Mouse (Mus musculus): Measurements from ENCODE around the gene Tfr2. TPM values are rescaled to one million over a fixed set of nuclear protein-coding genes. Genes with fewer than 3 reads are reported as not detected.

Tfr2 gene
- total RNA-seq, 2 experiments from 2014 or later = 0.06 TPM; not detected in 1

DNA sequence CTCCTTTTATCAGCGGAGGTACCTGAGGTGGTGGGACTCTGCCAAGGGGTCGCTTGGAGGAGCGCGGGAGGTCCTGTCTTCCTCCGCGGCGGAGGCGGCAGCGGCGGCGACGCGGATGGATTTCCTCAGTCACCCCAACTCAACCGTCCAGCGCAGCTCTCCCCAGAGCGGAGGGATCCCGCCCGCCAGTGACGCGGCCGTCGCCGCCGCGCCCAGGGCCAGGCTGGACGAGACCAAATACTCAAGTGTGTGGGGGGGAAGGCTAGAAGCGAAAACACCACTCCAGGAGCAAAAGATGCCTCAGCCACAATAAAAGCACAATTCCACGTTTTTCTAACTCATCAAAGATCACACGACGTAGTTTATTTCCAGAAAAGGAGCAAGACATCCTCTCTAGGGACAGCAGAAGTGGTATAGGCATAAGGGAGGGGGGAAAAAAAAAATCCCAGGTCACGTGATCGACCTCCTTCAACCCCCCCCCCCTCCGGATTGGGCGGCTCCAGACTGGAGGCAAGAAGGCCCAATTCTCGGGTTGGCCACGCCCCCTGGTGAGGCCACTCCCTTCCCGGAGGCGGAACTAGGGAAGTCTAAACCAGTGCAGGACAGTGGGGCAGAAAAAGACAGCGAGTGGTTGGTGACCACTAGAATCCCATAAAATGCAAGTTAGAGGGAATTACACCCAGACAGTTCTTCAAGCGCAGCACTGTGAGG is 36.4 kb upstream of the Tfr2 start, which contains the start of the genes Epo and Gnb2:
Epo (minus strand) TSS at position 126 of the 711 bp plus-strand sequence.
Gnb2 (minus strand) TSS at position 394 of the 711 bp plus-strand sequence.
- DNase-seq = peak; percentile 100
- intact Hi-C loops (cut with DNase I; ENCODE audit: low total_unique reads) = no loop called here

DNA sequence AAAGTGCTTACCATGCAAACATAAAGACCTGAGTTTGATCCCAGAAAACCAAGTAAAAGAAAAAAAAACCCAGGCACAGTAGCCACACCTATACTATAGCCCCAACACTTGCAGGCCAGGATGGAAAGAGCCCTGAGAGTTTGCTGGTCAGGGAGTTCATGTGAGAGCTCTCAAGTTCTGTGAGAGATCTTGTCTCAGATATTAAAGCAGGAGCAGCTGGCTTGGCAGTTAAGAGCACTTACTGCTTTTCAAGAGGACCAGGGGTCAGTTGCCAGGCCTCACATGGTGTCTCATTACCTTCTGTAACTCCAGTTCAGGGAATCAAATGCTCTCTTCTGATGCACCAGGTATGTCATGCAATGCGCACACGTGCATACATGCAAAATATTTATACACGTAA is 34.9 kb upstream of the Tfr2 start:
- no peak for DNase-seq
- intact Hi-C loops (cut with DNase I; ENCODE audit: low total_unique reads) = no loop called here

DNA sequence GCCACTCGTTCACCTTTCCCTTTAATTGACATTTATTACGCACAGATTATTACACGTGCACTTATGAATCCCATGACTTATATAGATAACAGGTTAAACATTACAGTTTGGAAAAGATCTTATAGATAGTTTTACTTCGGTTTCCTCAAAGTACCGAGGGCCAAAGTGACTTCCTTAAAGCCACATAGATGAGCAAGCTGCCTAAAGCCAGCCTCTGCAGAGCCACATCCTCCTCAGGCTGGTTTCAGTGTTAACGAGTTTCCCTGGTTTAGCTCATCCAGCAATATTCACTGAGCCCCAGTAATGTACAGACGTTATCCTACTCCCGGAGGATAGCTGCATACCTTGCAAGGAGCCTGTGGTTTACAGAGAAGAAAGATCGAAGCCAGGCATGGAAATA is 34.3 kb upstream of the Tfr2 start:
- intact Hi-C loops (cut with DNase I; ENCODE audit: low total_unique reads) = no loop called here
- DNase-seq = no peak

DNA sequence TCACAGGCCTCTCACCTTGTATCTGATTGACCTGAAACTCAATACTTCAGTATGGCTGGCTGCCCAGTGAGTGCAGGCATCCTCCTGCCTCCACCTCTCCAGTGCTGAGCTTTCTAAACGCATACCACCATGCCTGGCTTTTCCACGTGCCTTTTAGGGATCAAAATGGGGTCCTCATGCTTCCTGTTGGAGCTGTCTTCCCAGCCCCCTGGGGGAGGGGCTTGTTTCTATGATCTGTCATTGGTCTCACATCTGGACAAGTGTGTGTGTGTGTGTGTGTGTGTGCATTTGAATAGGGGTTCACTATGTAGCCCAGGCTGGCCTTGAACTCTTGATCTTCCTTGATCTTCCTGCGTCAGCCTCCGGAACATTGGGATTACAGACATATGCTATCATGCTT is 32.2 kb upstream of the Tfr2 start:
- intact Hi-C loops (cut with DNase I; ENCODE audit: low total_unique reads) = no loop called here
- DNase-seq = no peak

DNA sequence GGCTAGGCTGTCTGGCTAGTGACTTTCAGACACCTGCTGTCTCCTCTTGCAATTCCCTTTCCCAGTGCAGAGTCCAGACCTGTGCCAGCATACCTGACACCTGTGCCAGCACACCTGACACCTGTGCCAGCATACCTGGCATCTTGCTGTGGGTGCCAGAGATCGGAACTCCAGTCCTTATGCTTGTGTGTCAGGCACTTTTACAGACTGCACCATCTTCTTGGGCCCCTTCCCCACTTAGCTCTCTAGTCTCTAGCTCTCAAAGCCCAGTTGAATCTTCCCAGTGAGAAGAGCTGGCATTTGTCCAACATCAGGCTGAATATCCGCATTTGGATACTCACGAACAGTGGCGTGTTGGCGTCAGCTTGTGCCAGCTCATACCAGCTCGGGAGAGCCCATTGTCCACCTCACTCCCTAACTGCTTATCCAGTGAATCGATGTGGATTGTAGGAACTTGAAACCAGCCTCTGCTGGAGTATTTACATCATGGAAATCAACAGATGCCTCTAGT is 30.3 kb upstream of the Tfr2 start:
- no peak for DNase-seq
- intact Hi-C loops (cut with DNase I; ENCODE audit: low total_unique reads) = no loop called here

DNA sequence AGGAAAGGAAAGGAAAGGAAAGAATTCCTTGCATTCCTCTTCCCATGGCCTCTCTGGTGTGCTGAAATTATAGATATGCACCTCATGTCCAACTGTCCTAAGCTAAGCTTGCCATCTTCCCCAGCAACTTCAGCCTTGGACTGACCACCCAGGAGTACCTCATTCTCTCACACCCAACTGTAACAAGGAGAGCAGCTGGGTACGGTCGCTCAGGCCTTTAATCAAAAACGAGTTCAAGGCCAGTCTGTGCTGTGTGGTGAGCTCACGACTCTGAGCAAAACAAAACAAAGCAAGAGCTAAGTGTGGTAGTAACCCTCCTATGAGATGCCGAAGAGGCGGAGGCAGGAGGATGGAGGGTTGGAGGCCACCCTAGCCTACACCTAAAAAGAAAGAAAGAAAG is 28.6 kb upstream of the Tfr2 start:
- DNase-seq = no peak
- intact Hi-C loops (cut with DNase I; ENCODE audit: low total_unique reads) = no loop called here

DNA sequence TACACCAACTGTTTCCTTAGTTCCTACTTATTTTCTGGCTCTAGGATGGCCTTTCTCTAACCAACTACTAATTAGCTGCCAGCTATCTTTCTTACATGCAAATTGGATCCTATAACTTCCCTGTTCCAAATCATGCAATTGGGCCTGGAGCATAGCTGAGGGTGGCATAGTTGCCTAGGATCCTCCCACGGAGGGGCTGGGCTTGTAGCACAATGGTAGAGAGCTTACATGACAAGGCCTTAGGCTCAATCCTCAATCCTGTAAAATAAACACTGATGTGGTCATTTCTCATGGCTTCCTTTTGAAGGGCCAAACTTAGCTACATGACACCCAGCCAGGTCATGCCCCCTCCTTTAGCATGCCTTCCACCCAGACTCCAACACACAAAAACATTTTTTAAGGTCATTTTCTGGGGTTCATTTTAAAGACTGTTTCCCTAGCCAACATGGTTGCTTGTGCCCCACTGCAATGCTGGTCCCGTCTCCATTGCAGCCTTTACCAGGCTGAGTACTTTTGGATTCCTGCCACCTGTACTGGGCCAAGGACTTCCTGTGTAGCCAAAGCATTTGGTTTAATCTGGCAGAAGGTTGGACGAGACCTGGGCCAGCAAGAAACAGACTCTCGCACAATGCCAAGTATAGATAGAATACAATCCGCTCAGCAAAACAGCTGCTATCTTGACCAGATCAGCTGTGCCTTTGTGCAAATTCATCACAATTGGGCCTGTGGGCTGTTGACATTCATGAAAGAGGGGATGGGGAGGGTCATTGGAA is 27.7 kb upstream of the Tfr2 start:
- intact Hi-C loops (cut with DNase I; ENCODE audit: low total_unique reads) = no loop called here
- no peak for DNase-seq

DNA sequence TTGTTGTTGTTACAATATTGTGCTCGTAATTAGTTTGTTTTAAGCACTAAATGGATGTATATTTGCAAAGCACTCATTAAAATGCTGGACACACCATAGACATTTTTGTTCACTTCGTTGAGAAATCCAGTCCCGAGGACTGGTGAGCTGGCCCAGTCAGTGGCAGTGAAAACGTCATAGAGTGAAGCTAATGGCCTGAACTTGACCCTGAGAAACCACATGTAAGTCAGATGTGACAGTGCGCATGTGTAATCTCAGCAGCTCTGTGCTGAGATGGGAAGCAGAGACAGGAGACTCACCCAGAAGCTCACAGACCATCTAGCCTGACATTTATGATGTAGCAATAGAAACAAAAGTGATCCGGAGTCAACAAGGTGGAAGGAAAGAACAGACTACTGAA is 24.7 kb upstream of the Tfr2 start:
- intact Hi-C loops (cut with DNase I; ENCODE audit: low total_unique reads) = no loop called here
- DNase-seq = no peak

DNA sequence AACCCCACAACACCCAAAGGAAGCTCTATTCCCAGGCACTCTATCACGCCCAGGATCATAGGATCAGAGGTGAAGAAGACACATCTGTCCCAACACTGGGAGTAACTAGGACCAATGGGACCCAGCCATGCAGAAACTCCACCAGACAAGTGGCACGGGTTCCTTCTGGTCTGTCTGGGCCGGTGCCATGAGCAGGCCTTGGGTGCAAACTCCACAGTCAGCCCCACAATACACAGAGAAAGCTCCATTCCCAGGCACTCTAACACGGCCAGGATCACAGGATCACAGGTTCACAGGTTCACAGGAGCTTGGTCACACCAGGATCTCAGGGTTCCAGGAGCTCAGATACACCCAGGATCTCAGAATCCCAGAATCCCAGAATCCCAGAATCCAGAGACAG is 24.0 kb upstream of the Tfr2 start:
- intact Hi-C loops (cut with DNase I; ENCODE audit: low total_unique reads) = no loop called here
- DNase-seq = no peak

DNA sequence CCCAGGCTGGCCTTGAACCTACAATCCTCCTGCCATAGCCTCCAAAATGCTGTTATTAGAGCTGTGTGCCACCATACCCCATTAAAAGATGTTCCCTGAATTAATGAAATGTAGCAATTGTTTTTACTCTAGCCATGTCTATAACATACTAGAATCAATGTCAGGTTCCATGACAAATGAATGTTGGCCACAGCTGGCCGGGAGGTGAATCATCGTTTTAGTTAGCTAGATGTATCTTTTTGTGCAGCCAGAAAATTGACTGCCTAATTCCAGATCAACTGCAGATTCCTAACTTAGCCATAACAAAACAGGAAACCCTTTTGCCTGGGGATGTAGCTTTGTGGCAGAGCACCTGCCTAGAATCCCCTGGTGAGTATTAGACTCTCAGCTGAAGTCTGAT is 19.8 kb upstream of the Tfr2 start:
- no peak for DNase-seq
- intact Hi-C loops (cut with DNase I; ENCODE audit: low total_unique reads) = no loop called here

DNA sequence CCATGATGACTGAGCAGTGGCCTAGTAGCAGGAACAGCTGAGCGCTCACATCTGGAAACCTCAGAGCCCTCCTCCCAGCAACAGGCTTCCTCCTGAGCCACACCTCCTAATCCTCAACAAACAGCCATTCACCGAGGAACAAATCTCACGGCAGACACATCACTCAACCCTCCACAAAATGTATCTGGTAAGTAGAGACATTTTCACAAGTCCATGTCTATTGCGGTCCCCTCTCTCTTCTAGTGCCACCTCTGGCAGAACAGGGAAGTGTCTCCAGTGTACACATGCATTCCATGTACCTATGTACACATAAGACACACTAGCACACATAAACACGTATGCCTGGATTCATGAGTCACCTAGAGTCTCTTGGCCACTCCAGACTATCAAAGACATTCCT is 18.5 kb upstream of the Tfr2 start:
- no peak for DNase-seq
- intact Hi-C loops (cut with DNase I; ENCODE audit: low total_unique reads) = no loop called here

DNA sequence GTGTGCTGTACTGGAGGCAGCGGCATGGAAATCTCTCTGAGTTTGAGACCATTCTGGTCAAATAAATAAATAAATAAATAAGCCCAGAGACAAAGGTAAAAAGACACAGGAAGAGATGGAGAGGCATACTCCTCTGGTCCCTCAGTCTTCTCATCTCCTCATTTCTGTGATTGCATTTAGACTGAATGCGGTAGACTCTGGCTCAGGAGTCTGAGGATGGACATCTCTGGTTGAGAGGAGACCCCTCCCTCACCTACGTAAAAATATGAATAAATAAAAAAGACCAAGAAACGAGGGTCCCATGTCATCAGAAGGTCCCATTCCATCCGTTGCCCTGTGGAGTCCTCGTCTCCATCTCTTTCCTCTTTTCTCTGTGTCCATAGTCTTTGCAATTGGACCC is 16.6 kb upstream of the Tfr2 start:
- no peak for DNase-seq
- intact Hi-C loops (cut with DNase I; ENCODE audit: low total_unique reads) = no loop called here

DNA sequence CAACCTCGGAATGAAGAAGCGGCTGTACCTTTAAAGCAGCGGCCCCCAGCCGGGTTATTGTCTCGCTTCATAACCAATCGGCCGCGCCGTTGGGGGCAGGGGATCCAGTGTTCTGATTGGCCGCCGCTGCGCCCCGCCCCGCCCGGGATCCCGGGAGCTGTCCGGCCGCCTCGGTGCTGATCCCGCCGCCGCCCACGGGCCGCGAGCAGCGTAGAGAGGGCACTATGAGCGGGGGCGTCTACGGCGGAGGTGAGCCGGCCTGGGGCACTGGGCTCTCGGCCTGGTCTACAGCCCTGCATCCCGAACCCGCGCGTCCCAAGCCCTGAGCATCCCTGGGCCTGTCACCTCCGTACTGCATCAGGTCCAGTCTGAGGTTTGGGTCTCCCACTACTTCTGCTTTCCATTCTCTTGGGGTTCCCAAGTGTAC is 16.2 kb upstream of the Tfr2 start, which contains the start of gene Actl6b:
Actl6b (plus strand) TSS at position 107 of the 427 bp plus-strand sequence.
- DNase-seq = peak; percentile 72
- intact Hi-C loops (cut with DNase I; ENCODE audit: low total_unique reads) = no loop called here

DNA sequence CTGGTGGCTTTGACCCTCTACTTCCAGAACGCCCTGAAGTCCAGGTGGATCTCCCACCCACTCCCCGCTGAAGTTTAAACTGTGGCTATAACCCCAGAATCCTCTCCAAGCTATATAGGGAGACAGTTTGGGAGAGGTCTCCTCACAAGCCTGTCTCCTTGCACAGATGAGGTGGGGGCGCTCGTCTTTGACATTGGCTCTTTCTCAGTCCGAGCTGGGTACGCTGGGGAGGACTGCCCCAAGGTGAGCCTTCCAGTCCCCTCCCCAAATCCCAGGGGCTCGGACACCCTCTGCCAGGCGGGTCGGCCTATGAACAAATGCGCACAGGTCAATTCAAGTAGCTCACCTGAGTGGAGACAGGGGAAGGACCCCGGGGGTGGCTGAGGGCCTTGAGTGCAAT is 15.7 kb upstream of the Tfr2 start:
- intact Hi-C loops (cut with DNase I; ENCODE audit: low total_unique reads) = no loop called here
- no peak for DNase-seq

DNA sequence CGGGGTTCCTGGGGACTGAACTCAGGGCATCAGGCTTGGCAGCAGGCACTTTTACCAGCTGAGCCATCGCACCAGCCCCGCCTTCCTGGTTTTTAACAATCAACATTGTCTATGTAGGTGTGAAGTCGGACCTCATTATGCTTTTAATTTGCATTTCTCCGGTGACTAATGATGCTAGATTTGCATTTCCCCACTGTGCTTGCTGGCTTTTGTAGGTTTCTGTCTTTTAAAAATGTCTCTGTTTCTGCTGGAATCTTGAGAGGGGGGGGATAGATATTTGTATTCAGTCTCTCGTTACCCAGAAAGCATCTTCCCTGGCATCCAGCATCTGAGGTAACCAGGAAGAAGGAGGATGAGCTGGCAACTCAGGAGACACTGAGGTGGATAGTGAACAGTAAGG is 8.1 kb upstream of the Tfr2 start:
- intact Hi-C loops (cut with DNase I; ENCODE audit: low total_unique reads) = no loop called here
- DNase-seq = no peak

DNA sequence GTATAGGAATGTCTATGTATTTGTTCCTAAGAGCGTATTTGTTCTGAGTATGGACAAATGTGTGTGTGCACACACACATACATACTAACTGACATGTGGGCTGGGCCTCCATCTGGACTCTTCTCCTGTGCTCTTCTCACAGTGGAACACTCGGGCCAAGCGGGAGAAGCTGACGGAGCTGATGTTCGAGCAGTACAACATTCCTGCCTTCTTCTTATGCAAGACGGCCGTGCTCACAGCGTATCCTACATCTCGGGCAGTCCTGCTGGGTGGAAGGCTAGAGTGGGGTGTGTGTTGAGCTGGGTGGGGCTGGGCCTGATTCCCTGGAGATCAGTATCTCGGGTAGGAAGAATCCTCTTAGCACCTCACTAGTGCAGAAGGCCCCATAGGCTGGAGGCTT is 6.7 kb upstream of the Tfr2 start:
- intact Hi-C loops (cut with DNase I; ENCODE audit: low total_unique reads) = no loop called here
- DNase-seq = no peak

DNA sequence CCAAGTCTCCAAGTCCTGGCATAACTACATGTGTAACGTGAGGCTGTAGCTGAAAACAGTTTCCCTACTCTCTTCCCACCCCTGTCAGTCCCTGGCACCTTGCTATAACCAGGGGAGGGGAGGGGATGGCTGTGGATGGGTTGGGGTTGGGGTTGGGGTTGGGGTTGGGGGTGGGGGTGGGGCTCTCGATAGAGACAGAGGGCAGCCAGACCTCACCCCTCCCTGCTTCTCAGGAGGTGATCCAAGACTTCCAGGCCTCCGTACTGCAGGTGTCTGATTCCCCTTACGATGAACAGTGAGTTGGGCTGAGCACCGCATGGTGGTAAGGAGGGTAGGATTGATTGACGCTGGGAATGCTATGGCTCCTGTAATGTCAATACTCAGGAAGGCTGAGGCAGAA is 3.9 kb upstream of the Tfr2 start:
- no peak for DNase-seq
- intact Hi-C loops (cut with DNase I; ENCODE audit: low total_unique reads) = no loop called here

DNA sequence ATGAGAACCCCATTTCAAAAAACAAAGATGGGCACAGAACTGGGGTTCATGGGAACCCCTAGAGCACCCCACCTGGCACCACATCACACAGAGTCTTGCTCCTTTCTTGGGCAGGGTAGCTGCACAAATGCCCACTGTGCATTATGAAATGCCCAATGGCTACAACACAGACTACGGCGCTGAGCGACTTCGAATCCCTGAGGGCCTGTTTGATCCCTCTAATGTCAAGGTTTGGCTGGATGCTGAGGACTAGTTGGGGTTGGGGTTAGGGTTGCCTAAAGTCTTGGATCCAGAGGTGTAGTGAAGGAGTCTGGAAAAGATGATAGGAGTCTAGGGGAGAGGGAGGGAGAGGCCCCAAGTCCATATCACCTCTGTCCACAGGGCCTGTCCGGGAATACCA is 3.2 kb upstream of the Tfr2 start:
- no peak for DNase-seq
- intact Hi-C loops (cut with DNase I; ENCODE audit: low total_unique reads) = no loop called here

DNA sequence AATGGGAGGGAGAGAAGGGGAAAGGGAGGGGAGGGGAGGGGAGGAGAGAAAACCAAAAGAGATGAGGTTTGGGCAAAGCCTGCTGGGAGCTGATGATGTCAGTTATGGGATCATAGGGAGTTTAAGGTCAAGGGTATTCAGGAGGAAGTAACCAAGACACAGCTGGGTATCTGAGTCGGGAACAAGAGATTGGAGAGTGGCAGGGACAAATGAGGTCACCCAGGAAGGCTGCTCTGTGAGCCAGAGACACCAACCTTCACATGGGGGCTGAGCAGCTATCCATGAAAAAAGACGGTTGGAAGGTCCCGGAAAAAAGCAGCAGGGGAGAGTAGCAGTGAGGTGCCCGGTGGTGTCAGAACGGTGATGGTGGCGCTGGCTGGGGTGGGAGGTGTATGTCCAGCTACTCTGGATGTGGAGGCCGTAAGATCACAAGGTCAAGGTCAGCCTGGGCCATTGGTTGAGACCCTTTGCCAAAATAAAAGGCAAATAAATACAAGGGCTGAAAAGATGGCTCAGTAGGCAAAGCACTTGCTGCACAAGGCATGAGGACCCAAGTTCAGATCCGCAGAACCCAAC is 1.3 kb upstream of the Tfr2 start:
- intact Hi-C loops (cut with DNase I; ENCODE audit: low total_unique reads) = no loop called here
- no peak for DNase-seq

DNA sequence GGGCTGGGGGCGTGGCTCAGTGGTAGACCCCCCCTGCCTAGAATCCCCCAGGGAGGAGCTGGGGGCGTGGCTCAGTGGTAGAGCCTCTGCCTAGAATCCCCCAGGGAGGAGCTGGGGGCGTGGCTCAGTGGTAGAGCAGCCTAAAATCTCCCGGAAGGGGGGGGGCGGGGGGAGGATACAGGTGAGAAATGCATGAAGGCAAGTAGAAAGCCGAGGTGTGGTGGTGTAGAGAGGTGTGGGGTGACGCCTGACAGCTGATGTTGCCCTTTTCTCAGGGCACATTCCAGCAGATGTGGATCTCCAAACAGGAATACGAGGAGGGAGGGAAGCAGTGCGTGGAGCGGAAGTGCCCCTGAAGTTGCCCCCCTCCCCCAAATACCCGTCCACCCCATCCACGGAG is 609 bp upstream of the Tfr2 start:
- intact Hi-C loops (cut with DNase I; ENCODE audit: low total_unique reads) = no loop called here
- DNase-seq = no peak

DNA sequence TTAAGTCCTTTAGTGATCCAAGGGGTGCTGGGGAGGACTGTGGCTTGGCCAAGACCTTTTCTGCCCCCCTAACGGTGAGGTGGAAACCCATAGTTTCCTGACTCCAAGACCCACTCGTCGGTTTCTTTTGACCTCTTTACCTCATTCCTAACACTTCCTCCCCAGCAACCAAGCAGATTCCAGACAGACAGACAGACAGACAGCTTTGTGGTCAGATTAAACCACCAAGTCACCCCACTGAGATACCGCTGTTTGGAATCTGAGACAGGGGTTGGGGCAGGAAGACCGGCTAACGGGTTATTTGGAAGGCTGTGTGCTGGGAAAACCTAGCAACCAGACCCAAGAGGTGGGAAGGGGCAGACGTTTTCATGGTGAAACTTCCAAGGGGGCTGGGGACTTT is 541 bp downstream of the Tfr2 start:
- DNase-seq = no peak
- intact Hi-C loops (cut with DNase I; ENCODE audit: low total_unique reads) = no loop called here

Measured in gastrocnemius, postnatal 14 days (tissue).